Mouse (Mus musculus) liver, embryonic 15.5 days (tissue): ENCODE measurements around the gene Kank2. TPM values are rescaled to one million over a fixed set of nuclear protein-coding genes. Genes with fewer than 3 reads are reported as not detected.
"Not testable (repeated sequence)": the region's sequence is repeated elsewhere in the genome, so short reads cannot be mapped to it uniquely, and the experiment has no call there.

Source experiments
- ATAC-seq: fragments of 200-750 bp; cut with Nextera tagmentation; 2 replicates; pipeline ENCODE4 v1.8.0; 2017; ENCODE audit warnings: moderate number of reproducible peaks, mild to moderate bottlenecking, moderate library complexity; ENCODE audit not compliant: insufficient read depth
- H3K27ac ChIP-seq: fragments of 300-500 bp; sonication (generic); replicated peaks from 2 replicates; pipeline ENCODE4 v1.5.1; 2015; ENCODE audit warnings: mild to moderate bottlenecking, inconsistent platforms
- H3K27me3 ChIP-seq: fragments of 300-500 bp; sonication (generic); 2 replicates; pipeline ENCODE4 v1.6.1; 2015; ENCODE audit warnings: mild to moderate bottlenecking, inconsistent platforms
- H3K36me3 ChIP-seq: fragments of 300-500 bp; sonication (generic); replicated peaks from 2 replicates; pipeline ENCODE4 v1.6.1; 2015; ENCODE audit warnings: moderate library complexity, mild to moderate bottlenecking, inconsistent platforms
- H3K4me1 ChIP-seq: fragments of 300-500 bp; sonication (generic); replicated peaks from 2 replicates; pipeline ENCODE4 v1.6.1; 2015; ENCODE audit warnings: inconsistent platforms
- H3K4me2 ChIP-seq: fragments of 300-500 bp; sonication (generic); 2 replicates; pipeline ENCODE4 v1.6.1; 2015; ENCODE audit warnings: moderate library complexity, mild to moderate bottlenecking, inconsistent platforms
- H3K4me3 ChIP-seq: fragments of 300-500 bp; sonication (generic); replicated peaks from 2 replicates; pipeline ENCODE4 v1.5.1; 2015; ENCODE audit warnings: mild to moderate bottlenecking, inconsistent platforms
- H3K9ac ChIP-seq: fragments of 300-500 bp; sonication (generic); 2 replicates; pipeline ENCODE4 v1.6.1; 2015; ENCODE audit warnings: moderate library complexity, mild to moderate bottlenecking, inconsistent platforms
- H3K9me3 ChIP-seq: fragments of 300-500 bp; sonication (generic); replicated peaks from 2 replicates; pipeline ENCODE4 v1.6.1; 2016; ENCODE audit warnings: inconsistent platforms
- WGBS: fragments of 180-500 bp; shearing (Covaris S2); methylation state at CpG from one replicate; pipeline ENCODE4 v1.1.7; 2015; ENCODE audit warnings: mixed read lengths; ENCODE audit not compliant: insufficient replicate concordance; 5-methylcytosine and 5-hydroxymethylcytosine counted together
- polyA plus RNA-seq: library from polyadenylated mRNA; unstranded; fragments of >200 nt; fragmentation: Nextera tagmentation; extraction: Ambion mirVana; gene quantifications from 2 replicates; pipeline ENCODE4 v1.2.1, GENCODE M21; 2015

Gene Kank2
- polyA plus RNA-seq, 1 experiment from 2014 or later = 4.8 TPM

GRCm38 (mm10) chr9:21797921-21798344 lies 611 bp downstream of the Kank2 start:
- Histone ChIP-seq H3K9ac (peak overlapping the region; percentile 64), H3K36me3 (peaks cover 21% of the 10 kb centered on the region), H3K9me3 (no peaks in the 10 kb centered on the region), H3K27me3 (peaks cover 25% of the 10 kb centered on the region), H3K4me2 (peak overlapping the region; percentile 86), H3K27ac (peak overlapping the region; percentile 83), H3K4me1 (peaks cover 43% of the 10 kb centered on the region), H3K4me3 (peak overlapping the region; percentile 69)
- 1% methylated on average over 26 of the region's 26 CpGs for WGBS
- peak; percentile 36 for ATAC-seq

GRCm38 (mm10) chr9:21796919-21797318 lies 1.6 kb downstream of the Kank2 start:
- peaks cover 21% of the 10 kb centered on the region for H3K36me3 ChIP-seq
- peak overlapping the region; percentile 69 for H3K4me3 ChIP-seq
- no peaks in the 10 kb centered on the region for H3K9me3 ChIP-seq
- no peak overlapping the region for H3K9ac ChIP-seq
- peaks cover 50% of the 10 kb centered on the region for H3K4me1 ChIP-seq
- no peak overlapping the region for H3K27ac ChIP-seq
- H3K4me2 ChIP-seq = peak overlapping the region; percentile 86
- 63% methylated on average over 3 of the region's 3 CpGs for WGBS
- no peak for ATAC-seq
- peaks cover 25% of the 10 kb centered on the region for H3K27me3 ChIP-seq

GRCm38 (mm10) chr9:21796259-21796658 lies 2.3 kb downstream of the Kank2 start:
- Histone ChIP-seq H3K9me3 (no peaks in the 10 kb centered on the region), H3K4me1 (peaks cover 52% of the 10 kb centered on the region), H3K9ac (no peak overlapping the region), H3K4me3 (no peak overlapping the region), H3K36me3 (peaks cover 21% of the 10 kb centered on the region), H3K27ac (no peak overlapping the region), H3K27me3 (peaks cover 25% of the 10 kb centered on the region), H3K4me2 (no peak overlapping the region; the same call in 1 of the 2 replicates)
- no peak for ATAC-seq
- WGBS = 38% methylated on average over 3 of the region's 3 CpGs

GRCm38 (mm10) chr9:21795579-21795978 lies 3.0 kb downstream of the Kank2 start:
- Histone ChIP-seq H3K4me3 (no peak overlapping the region), H3K4me2 (no peak overlapping the region), H3K27ac (no peak overlapping the region), H3K36me3 (peaks cover 21% of the 10 kb centered on the region), H3K4me1 (peaks cover 52% of the 10 kb centered on the region), H3K9ac (no peak overlapping the region), H3K27me3 (peaks cover 25% of the 10 kb centered on the region), H3K9me3 (no peaks in the 10 kb centered on the region)
- ATAC-seq = no peak
- WGBS = 81% methylated on average over 5 of the region's 5 CpGs

- Histone ChIP-seq H3K4me3 (no peak overlapping the region), H3K27ac (no peak overlapping the region), H3K9me3 (no peaks in the 10 kb centered on the region), H3K27me3 (peaks cover 25% of the 10 kb centered on the region), H3K4me1 (peaks cover 47% of the 10 kb centered on the region), H3K36me3 (peaks cover 21% of the 10 kb centered on the region), H3K4me2 (no peak overlapping the region), H3K9ac (no peak overlapping the region)
- 87% methylated on average over 25 of the region's 25 CpGs for WGBS
- no peak for ATAC-seq
Observed at GRCm38 (mm10) chr9:21794925-21795324, 3.6 kb downstream of the Kank2 start.

- H3K27ac ChIP-seq = no peak overlapping the region
- no peak overlapping the region for H3K4me2 ChIP-seq
- no peak for ATAC-seq
- no peaks in the 10 kb centered on the region for H3K9me3 ChIP-seq
- H3K36me3 ChIP-seq = peaks cover 23% of the 10 kb centered on the region
- WGBS = 85% methylated on average over 18 of the region's 18 CpGs
- H3K4me1 ChIP-seq = peaks cover 42% of the 10 kb centered on the region
- H3K27me3 ChIP-seq = peaks cover 25% of the 10 kb centered on the region
- H3K9ac ChIP-seq = no peak overlapping the region
- H3K4me3 ChIP-seq = no peak overlapping the region
Observed at GRCm38 (mm10) chr9:21794344-21794834, 4.2 kb downstream of the Kank2 start.

GRCm38 (mm10) chr9:21793507-21793906 lies 5.0 kb downstream of the Kank2 start:
- peaks cover 18% of the 10 kb centered on the region for H3K27me3 ChIP-seq
- not testable (repeated sequence) for H3K9ac ChIP-seq, ATAC-seq, H3K27ac ChIP-seq, H3K4me2 ChIP-seq, H3K4me3 ChIP-seq, H3K9me3 ChIP-seq
- peaks cover 34% of the 10 kb centered on the region for H3K4me1 ChIP-seq
- WGBS = 76% methylated on average over 6 of the region's 6 CpGs
- peaks cover 23% of the 10 kb centered on the region for H3K36me3 ChIP-seq

GRCm38 (mm10) chr9:21792644-21793043 lies 5.9 kb downstream of the Kank2 start:
- WGBS = 24% methylated on average over 8 of the region's 8 CpGs
- Histone ChIP-seq H3K4me2 (no peak overlapping the region), H3K36me3 (peaks cover 23% of the 10 kb centered on the region), H3K9ac (no peak overlapping the region), H3K27me3 (peaks cover 10% of the 10 kb centered on the region), H3K4me3 (no peak overlapping the region), H3K4me1 (peaks cover 25% of the 10 kb centered on the region), H3K9me3 (no peaks in the 10 kb centered on the region), H3K27ac (no peak overlapping the region)
- no peak for ATAC-seq

GRCm38 (mm10) chr9:21791861-21792260 lies 6.7 kb downstream of the Kank2 start:
- Histone ChIP-seq H3K9ac (no peak overlapping the region), H3K4me3 (no peak overlapping the region), H3K36me3 (peaks cover 23% of the 10 kb centered on the region), H3K27me3 (peaks cover 2% of the 10 kb centered on the region; the same call in 1 of the 2 replicates), H3K4me2 (no peak overlapping the region), H3K4me1 (peaks cover 18% of the 10 kb centered on the region), H3K9me3 (no peaks in the 10 kb centered on the region), H3K27ac (no peak overlapping the region)
- 71% methylated on average over 8 of the region's 8 CpGs for WGBS
- ATAC-seq = no peak

- H3K27me3 ChIP-seq = no peaks in the 10 kb centered on the region
- H3K4me3 ChIP-seq = no peak overlapping the region
- peaks cover 6% of the 10 kb centered on the region; the same call in 1 of the 2 replicates for H3K36me3 ChIP-seq
- no peak overlapping the region for H3K9ac ChIP-seq
- no peak overlapping the region for H3K4me2 ChIP-seq
- ATAC-seq = no peak
- 71% methylated on average over 9 of the region's 9 CpGs for WGBS
- no peak overlapping the region for H3K27ac ChIP-seq
- H3K9me3 ChIP-seq = no peaks in the 10 kb centered on the region
- peaks cover 11% of the 10 kb centered on the region for H3K4me1 ChIP-seq
Observed at GRCm38 (mm10) chr9:21788234-21788633, 10.3 kb downstream of the Kank2 start.

- Histone ChIP-seq H3K9ac (no peak overlapping the region), H3K4me3 (no peak overlapping the region), H3K9me3 (no peaks in the 10 kb centered on the region), H3K4me1 (peaks cover 9% of the 10 kb centered on the region), H3K4me2 (no peak overlapping the region), H3K36me3 (peaks cover 6% of the 10 kb centered on the region; the same call in 1 of the 2 replicates), H3K27me3 (no peaks in the 10 kb centered on the region), H3K27ac (no peak overlapping the region)
- no peak for ATAC-seq
- WGBS = 74% methylated on average over 5 of the region's 5 CpGs
Observed at GRCm38 (mm10) chr9:21787654-21788053, 10.9 kb downstream of the Kank2 start.

GRCm38 (mm10) chr9:21786906-21787305 lies 11.6 kb downstream of the Kank2 start:
- 12% methylated on average over 6 of the region's 6 CpGs for WGBS
- H3K9me3 ChIP-seq = no peaks in the 10 kb centered on the region

More at GRCm38 (mm10) chr9:21786906-21787305, 11.6 kb downstream of the Kank2 start:
- Histone ChIP-seq H3K4me2 (no peak overlapping the region), H3K4me1 (0 out of 2 replicates have a peak, but pooled peaks cover 4% of the 10 kb centered on the region), H3K36me3 (peaks cover 6% of the 10 kb centered on the region; the same call in 1 of the 2 replicates), H3K4me3 (no peak overlapping the region), H3K9ac (no peak overlapping the region), H3K27me3 (no peaks in the 10 kb centered on the region), H3K27ac (no peak overlapping the region)
- no peak for ATAC-seq
